Mouse (Mus musculus): ENCODE data around the gene Strbp. TPM values are rescaled to one million over a fixed set of nuclear protein-coding genes. Genes with fewer than 3 reads are reported as not detected.

Strbp gene
- polyA plus RNA-seq (2017; shearing (Covaris generic)): 33.6 TPM

DNA sequence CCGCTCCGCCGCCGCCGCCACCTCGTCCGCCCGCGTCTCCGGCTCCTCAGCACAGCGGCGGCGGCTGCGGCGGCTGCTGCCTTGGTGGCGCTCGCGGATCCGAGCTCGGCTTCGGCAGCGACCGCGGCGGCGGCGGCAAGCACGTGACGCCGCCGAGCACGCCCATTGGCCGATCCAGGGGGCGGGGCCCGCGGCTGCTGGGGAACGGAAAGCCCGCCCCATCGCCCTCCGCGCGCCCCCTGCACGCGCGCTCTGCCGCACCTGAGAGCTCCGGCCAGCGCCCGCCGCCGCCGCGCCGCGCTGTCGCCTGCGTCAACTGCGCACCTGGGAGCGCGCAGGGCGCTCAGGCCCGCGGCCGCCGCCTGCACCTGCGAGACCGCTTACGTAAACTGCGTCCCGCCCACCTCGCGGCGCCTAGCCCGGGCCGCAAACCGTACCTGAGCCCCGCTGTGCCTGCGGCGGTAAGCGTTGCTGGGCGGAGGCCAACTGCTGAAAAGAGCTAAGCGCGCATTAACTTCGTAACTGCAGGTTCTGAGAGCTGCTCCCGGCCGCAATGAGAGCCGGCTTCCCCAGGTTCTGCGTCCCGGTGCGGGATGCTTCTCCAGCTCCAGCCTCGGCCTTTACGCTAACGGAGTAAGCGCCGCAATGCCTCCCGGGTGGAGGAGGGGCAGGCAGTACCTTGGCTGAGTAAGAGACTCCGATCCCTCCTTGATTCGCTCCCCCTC, at the start of gene Strbp:
TSS of gene Strbp (minus strand) at position 630 of the 725 bp plus-strand sequence.

DNA sequence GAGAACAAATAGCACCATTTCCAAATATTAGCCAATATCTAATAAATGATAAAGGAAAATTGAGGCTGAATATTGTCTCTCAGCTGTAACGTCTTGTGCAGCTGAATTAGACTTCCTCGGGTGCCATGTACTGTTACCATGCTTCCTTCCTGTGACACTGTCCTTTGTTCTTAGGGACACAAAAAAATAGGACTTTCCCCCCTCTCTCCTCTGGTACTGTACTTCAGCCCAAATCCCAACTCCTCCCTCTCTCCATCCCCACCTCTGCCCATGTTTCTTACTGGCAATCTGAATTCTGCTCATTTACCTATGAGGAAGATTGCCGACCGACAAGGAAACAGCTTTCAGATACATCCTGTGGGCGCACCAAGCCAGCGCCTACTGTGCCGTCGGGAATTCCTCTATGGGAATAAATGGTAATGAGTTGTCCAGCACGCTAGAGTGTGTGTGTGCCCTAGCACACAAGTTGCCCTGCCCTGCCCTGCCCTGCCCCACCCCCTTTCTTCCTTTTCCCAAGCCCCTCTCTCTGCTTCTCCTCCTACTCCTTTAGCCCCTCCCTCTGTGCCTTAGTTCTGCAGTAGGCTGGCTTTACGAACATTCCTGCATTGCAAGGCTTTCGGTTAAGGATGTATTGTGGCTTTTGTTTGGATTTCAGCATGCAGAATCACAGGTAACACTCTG, 187.5 kb downstream of the Strbp start, which contains the start of gene Gpr21:
TSS of gene Gpr21 (plus strand) at position 303 of the 681 bp plus-strand sequence.

DNA sequence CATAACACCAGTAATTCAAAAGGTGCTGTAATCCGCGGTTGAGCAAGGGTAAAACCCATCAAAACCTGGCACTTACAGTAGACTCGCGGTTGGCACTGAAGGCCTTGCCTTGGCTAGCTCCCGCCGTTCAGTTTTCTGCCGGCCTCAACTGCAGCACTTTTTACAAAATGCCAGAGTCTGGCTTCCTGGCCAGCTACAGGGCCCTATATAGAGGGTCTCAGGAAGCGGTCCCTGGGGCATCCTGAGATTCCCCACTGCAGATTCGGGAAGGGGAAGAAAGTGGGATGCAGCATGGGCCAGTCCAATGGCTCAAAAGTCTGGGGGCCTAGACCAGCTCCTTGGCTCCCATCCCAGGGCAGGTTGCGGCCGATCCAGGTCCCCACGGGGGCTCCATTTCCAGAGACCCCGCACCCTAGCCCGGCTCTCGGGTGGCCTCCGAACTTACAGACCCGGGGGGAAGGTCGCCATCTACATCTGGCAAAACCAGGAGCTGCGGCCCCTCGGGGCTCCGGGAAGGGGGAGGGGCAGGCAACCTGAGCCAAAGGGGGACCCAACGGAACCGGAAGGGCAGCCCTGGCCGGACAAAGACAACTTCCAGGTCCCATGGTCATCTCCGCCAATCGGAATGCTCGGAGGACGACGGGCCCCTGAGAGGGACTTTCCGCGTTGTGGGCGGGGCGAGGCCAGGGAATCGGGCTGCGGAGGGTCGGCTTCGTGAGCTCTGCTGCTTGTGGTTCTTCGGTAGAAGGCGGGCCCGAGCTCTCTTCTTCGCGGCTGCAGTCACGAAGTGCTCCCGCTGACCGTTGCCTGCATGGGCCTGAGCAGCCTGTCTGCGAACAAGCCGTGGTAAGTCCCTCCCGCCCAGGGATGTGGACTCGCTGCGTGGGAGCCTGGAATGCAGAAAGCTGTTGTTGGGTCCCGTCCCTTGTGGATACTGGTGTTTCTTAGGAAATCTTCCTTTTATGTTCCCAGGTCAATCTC, 260.8 kb downstream of the Strbp start, which contains the start of the genes Zbtb26, Zbtb6 and Rabgap1:
TSS of gene Zbtb26 (minus strand) at position 525 of the 981 bp plus-strand sequence.
TSS of gene Zbtb6 (minus strand) at position 561 of the 981 bp plus-strand sequence.
TSS of gene Rabgap1 (plus strand) at position 669 of the 981 bp plus-strand sequence.

Other genes with a start within 250 kb of the Strbp start
- 0.61 TPM for gene Gpr21, start 187.5 kb downstream of the Strbp start, polyA plus RNA-seq (2017; shearing (Covaris generic))
- gene Crb2, start 72.4 kb upstream of the Strbp start, polyA plus RNA-seq (2017; shearing (Covaris generic)): 0.22 TPM